Mouse (Mus musculus): ENCODE data around the gene Ctsll3. TPM values are rescaled to one million over a fixed set of nuclear protein-coding genes. Genes with fewer than 3 reads are reported as not detected.

The Ctsll3 gene
- polyA plus RNA-seq, 1 experiment: not detected

DNA sequence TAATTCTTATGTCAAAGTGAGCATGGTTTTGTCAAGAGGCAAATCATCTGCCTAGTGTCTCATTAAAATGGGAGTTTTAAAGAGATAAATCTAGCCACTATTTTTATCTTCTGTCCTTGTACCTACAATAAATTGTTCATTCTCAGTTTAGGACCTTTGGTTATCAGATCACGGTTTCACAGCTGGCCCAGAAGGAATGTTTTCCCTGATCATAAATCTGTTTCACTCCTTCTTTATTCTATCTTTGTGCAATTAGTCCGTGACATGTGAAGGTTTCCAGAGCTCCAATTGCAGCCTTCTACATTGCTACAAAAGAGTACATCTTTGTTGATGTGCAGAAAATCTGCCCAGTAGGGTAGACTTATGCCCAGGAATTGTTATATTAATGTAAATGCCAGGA, 47.4 kb downstream of the Ctsll3 start:
- TF ChIP-seq CTCF (IDR thresholded peaks at IDR 0.05; ENCODE audit: insufficient read depth, low read length): no peak
- TF ChIP-seq POLR2A (IDR thresholded peaks at IDR 0.05; ENCODE audit: borderline replicate concordance, extremely low read depth, low read depth, low read length): no peak
- WGBS: 71% methylated on average over 2 of the region's 2 CpGs
- no peak for DNase-seq
- no peaks in the 10 kb centered on the region for H3K4me1 ChIP-seq (ENCODE audit: control insufficient read depth, insufficient read depth, low read length)
- H3K4me3 ChIP-seq (replicated peaks; ENCODE audit: extremely low read depth, low read depth, low read length): no peak overlapping the region

DNA sequence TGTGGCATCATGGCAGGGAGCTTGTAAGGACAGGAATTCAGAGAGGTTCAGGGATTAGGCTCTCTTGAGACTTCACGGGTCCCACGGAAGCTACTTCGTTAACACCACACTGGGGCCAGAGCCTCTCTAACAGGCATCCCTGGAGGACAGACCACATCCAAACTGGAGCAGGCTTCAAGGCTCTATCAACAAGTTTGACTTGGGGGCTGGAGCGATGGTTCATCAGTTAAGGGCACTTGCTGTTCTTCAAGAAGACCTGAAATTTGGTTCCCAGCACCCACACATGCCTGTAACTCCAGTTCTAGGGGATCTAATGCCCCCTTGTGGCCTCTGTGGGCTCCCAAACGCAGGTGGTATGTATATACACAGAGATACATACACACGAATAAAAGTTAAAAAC, 49.4 kb downstream of the Ctsll3 start:
- TF ChIP-seq POLR2A (IDR thresholded peaks at IDR 0.05; ENCODE audit: borderline replicate concordance, extremely low read depth, low read depth, low read length) (no peak), CTCF (IDR thresholded peaks at IDR 0.05; ENCODE audit: insufficient read depth, low read length) (no peak)
- no peak for DNase-seq
- 100% methylated on average over 6 of the region's 6 CpGs for WGBS
- Histone ChIP-seq H3K4me3 (replicated peaks; ENCODE audit: extremely low read depth, low read depth, low read length) (no peak overlapping the region), H3K4me1 (ENCODE audit: control insufficient read depth, insufficient read depth, low read length) (no peaks in the 10 kb centered on the region)

GRCm38 (mm10) chr13:60750930-60751329, 51.7 kb downstream of the Ctsll3 start:
- no peak for TF ChIP-seq POLR2A (IDR thresholded peaks at IDR 0.05; ENCODE audit: borderline replicate concordance, extremely low read depth, low read depth, low read length)
- no peak for TF ChIP-seq CTCF (IDR thresholded peaks at IDR 0.05; ENCODE audit: insufficient read depth, low read length)
- Histone ChIP-seq H3K4me3 (replicated peaks; ENCODE audit: extremely low read depth, low read depth, low read length) (no peak overlapping the region), H3K4me1 (ENCODE audit: control insufficient read depth, insufficient read depth, low read length) (no peaks in the 10 kb centered on the region)
- DNase-seq: no peak
- 82% methylated on average over 7 of the region's 7 CpGs for WGBS

DNA sequence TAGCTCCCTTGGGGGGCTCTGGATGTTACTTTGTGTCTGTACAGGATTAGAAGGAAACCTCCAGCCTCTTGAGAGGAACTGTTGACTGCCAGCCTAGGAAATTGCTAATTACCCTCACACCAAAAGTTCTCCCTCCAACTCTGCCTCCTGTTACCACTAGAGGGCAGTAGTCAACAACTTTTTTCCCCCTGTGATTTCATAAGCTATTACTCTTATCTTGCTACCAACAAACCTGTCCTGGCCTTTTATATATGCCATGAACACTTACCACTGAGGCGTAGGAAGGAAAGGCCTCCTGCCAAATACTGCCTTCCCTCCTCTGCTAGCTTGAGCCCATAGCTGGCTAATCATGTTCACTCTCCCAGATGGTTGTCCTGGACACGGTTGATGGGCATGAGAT, 54.1 kb downstream of the Ctsll3 start:
- Histone ChIP-seq H3K4me3 (replicated peaks; ENCODE audit: extremely low read depth, low read depth, low read length) (no peak overlapping the region), H3K4me1 (ENCODE audit: control insufficient read depth, insufficient read depth, low read length) (0 out of 2 replicates have a peak, but pooled peaks cover 4% of the 10 kb centered on the region)
- WGBS: 94% methylated on average over 2 of the region's 2 CpGs
- no peak for TF ChIP-seq POLR2A (IDR thresholded peaks at IDR 0.05; ENCODE audit: borderline replicate concordance, extremely low read depth, low read depth, low read length)
- no peak for DNase-seq

Other genes starting within 250 kb of the Ctsll3 start
- gene Dapk1, start 200.9 kb downstream of the Ctsll3 start, polyA plus RNA-seq (2012; rRNA removed): 94.1 and 96.9 TPM in 2 replicates
- not detected in 2 replicates for gene BC051665, start 16.5 kb downstream of the Ctsll3 start, polyA plus RNA-seq (2012; rRNA removed)
- not detected in 2 replicates for gene 4930486L24Rik, start 61.6 kb upstream of the Ctsll3 start, polyA plus RNA-seq (2012; rRNA removed)
- gene Gm49392, start 94.0 kb upstream of the Ctsll3 start, polyA plus RNA-seq (2012; rRNA removed): 0.67 and 0.84 TPM in 2 replicates
- gene Ctla2b, start 94.6 kb upstream of the Ctsll3 start, polyA plus RNA-seq (2012; rRNA removed): 3.2 and 4.1 TPM in 2 replicates
- not detected in 2 replicates for gene Tpbpb, start 102.0 kb upstream of the Ctsll3 start, polyA plus RNA-seq (2012; rRNA removed)
- gene Gm49393, start 132.7 kb upstream of the Ctsll3 start, polyA plus RNA-seq (2012; rRNA removed): not detected in 2 replicates
- gene Gm49391, start 133.7 kb upstream of the Ctsll3 start, polyA plus RNA-seq (2012; rRNA removed): 4.5 and 4.8 TPM in 2 replicates
- gene Ctla2a, start 133.8 kb upstream of the Ctsll3 start, polyA plus RNA-seq (2012; rRNA removed): 49.0 and 60.9 TPM in 2 replicates
- not detected in 2 replicates for gene Tpbpa, start 139.1 kb upstream of the Ctsll3 start, polyA plus RNA-seq (2012; rRNA removed)
- not detected in 2 replicates for gene Ctsj, start 203.1 kb upstream of the Ctsll3 start, polyA plus RNA-seq (2012; rRNA removed)
- not detected in 2 replicates for gene Ctsq, start 237.8 kb upstream of the Ctsll3 start, polyA plus RNA-seq (2012; rRNA removed)

Measured in lung, adult 2 months (tissue).